Mouse (Mus musculus) embryonic stem cell, embryonic (primary cell): Measurements from ENCODE around the gene Gm20388.
"Not testable (repeated sequence)": the region's sequence is repeated elsewhere in the genome, so short reads cannot be mapped to it uniquely, and the experiment has no call there.

ENCODE experiments used
- CTCF ChIA-PET, 4 experiments: fragments of 300-600 bp in 2 of 4; fragments of 350-600 bp in 2 of 4; sonication (Branson Sonifier 250); formaldehyde crosslinking; loops; one replicate each; lab custom pipeline; 2022; ENCODE audit warnings: inconsistent platforms in 2 of 4; lab: Charles Lee
- POLR2A ChIA-PET, 4 experiments: fragments of 300-600 bp in 2 of 4; fragments of 350-600 bp in 2 of 4; sonication (Branson Sonifier 250); formaldehyde crosslinking; loops; one replicate each; lab custom pipeline; 2022; ENCODE audit warnings: antibody characterized with exemption in 4 of 4, inconsistent platforms in 1 of 4; lab: Charles Lee

Gm20388 gene

GRCm38 (mm10) chr8:123499556-123499955 is 3588.9 kb downstream of the Gm20388 start:
- POLR2A ChIA-PET: interaction anchor here in 1 of 4 experiments (1.0 to 3.2 kb wide), 3 partner anchors 10 to 22 kb away, joined by 3 to 14 read pairs (median 6); partner anchors contain the start of gene Afg3l1
- CTCF ChIA-PET: interaction anchor here in 2 of 4 experiments (1.0 to 1.2 kb wide), 2 partner anchors 15 to 16 kb away, joined by 3 to 5 read pairs; partner anchors contain the start of gene Dbndd1 (in 2 of the 2)

GRCm38 (mm10) chr8:123502192-123502591 is 3591.6 kb downstream of the Gm20388 start:
- CTCF ChIA-PET: interaction anchor here in 2 of 4 experiments (0.5 to 1.6 kb wide), 3 partner anchors 13 to 563 kb away, joined by 3 to 5 read pairs (median 4); partner anchors contain the start of gene Dbndd1 (in 2 of the 2)

GRCm38 (mm10) chr8:123503801-123504467 is 3593.3 kb downstream of the Gm20388 start:
- CTCF ChIA-PET: interaction anchor here (0.5 to 1.0 kb wide), 5 partner anchors 11 to 125 kb away, joined by 3 to 5 read pairs (median 4); partner anchors contain the start of gene Dbndd1 (in 3 of the 4)
- POLR2A ChIA-PET: interaction anchor here in 3 of 4 experiments (0.8 to 6.6 kb wide), 3 partner anchors 10 to 11 kb away, joined by 4 to 49 read pairs (median 5); partner anchors contain the start of gene Dbndd1 (in 2 of the 3)

More at GRCm38 (mm10) chr8:123502192-123502591, 3591.6 kb downstream of the Gm20388 start:
- POLR2A ChIA-PET: interaction anchor here in 2 of 4 experiments (0.6 to 6.6 kb wide), 4 partner anchors 12 to 53 kb away, joined by 3 to 49 read pairs (median 8); partner anchors contain the start of genes Dbndd1 (in 1 of the 2) and Gas8 (in 1 of the 2)

- ChIA-PET CTCF (interaction anchor here in 1 of 4 experiments (1.1 kb wide), 1 partner anchor 280 kb away, joined by 3 read pairs; no protein-coding TSS in a partner anchor), POLR2A (interaction anchor here in 1 of 4 experiments (1.7 to 6.6 kb wide), 2 partner anchors 10 to 22 kb away, joined by 5 to 49 read pairs; partner anchors contain the start of gene Dbndd1)
Observed at GRCm38 (mm10) chr8:123504591-123505195, 3594.1 kb downstream of the Gm20388 start.

GRCm38 (mm10) chr8:123505267-123505666 is 3594.6 kb downstream of the Gm20388 start:
- ChIA-PET CTCF (interaction anchor here in 3 of 4 experiments (0.5 to 1.8 kb wide), 4 partner anchors 10 to 279 kb away, joined by 3 to 7 read pairs (median 4); partner anchors contain the start of gene Dbndd1 (in 2 of the 3)), POLR2A (interaction anchor here in 1 of 4 experiments (1.4 to 6.6 kb wide), 3 partner anchors 9 to 23 kb away, joined by 4 to 49 read pairs (median 5); partner anchors contain the start of gene Dbndd1)

- ChIA-PET CTCF (interaction anchor here in 3 of 4 experiments (0.5 to 1.8 kb wide), 4 partner anchors 9 to 279 kb away, joined by 3 to 7 read pairs (median 4); partner anchors contain the start of gene Dbndd1 (in 2 of the 3)), POLR2A (interaction anchor here in 2 of 4 experiments (0.5 to 6.6 kb wide), 7 partner anchors 8 to 314 kb away, joined by 3 to 49 read pairs (median 4); partner anchors contain the start of gene Dbndd1 (in 2 of the 2))
Observed at GRCm38 (mm10) chr8:123505695-123506094, 3595.1 kb downstream of the Gm20388 start.

GRCm38 (mm10) chr8:123507153-123507552 is 3596.5 kb downstream of the Gm20388 start:
- ChIA-PET CTCF (interaction anchor here in 2 of 4 experiments (0.6 to 1.8 kb wide), 4 partner anchors 8 to 104 kb away, joined by 3 to 7 read pairs (median 3); partner anchors contain the start of gene Dbndd1 (in 1 of the 2)), POLR2A (interaction anchor here in 3 of 4 experiments (0.6 to 1.3 kb wide), 4 partner anchors 8 to 22 kb away, joined by 3 to 7 read pairs (median 5); partner anchors contain the start of gene Dbndd1 (in 1 of the 3))

GRCm38 (mm10) chr8:123510819-123511218 is 3600.2 kb downstream of the Gm20388 start:
- ChIA-PET CTCF (no interaction called here), POLR2A (no interaction called here)

GRCm38 (mm10) chr8:123514136-123514535 is 3603.5 kb downstream of the Gm20388 start:
- ChIA-PET POLR2A (interaction anchor here in 3 of 4 experiments (0.6 to 5.4 kb wide), 13 partner anchors 8 to 280 kb away, joined by 3 to 49 read pairs (median 5); no protein-coding TSS in a partner anchor), CTCF (interaction anchor here in 3 of 4 experiments (0.6 to 2.4 kb wide), 12 partner anchors 8 to 848 kb away, joined by 3 to 8 read pairs (median 4); partner anchors contain the start of gene Mc1r (in 1 of the 3))

GRCm38 (mm10) chr8:123514781-123515539 is 3604.3 kb downstream of the Gm20388 start, which contains the start of gene Dbndd1:
Gene Dbndd1 (minus strand): TSS chr8:123515463.
- CTCF ChIA-PET: interaction anchor here (0.5 to 2.4 kb wide), 31 partner anchors 9 to 1913 kb away, joined by 3 to 8 read pairs (median 4); partner anchors contain the start of genes Mc1r (in 3 of the 4) and Fanca (in 1 of the 4)

GRCm38 (mm10) chr8:123515540-123515897 is 3604.9 kb downstream of the Gm20388 start:
- ChIA-PET CTCF (interaction anchor here (0.5 to 2.4 kb wide), 20 partner anchors 9 to 409 kb away, joined by 3 to 8 read pairs (median 4); partner anchors contain the start of genes Mc1r (in 2 of the 4) and Fanca (in 1 of the 4)), POLR2A (interaction anchor here (0.7 to 5.4 kb wide), 12 partner anchors 8 to 73 kb away, joined by 3 to 49 read pairs (median 4); no protein-coding TSS in a partner anchor)

More at GRCm38 (mm10) chr8:123514781-123515539, 3604.3 kb downstream of the Gm20388 start, which contains the start of gene Dbndd1:
- POLR2A ChIA-PET: interaction anchor here (0.6 to 5.4 kb wide), 18 partner anchors 7 to 281 kb away, joined by 3 to 49 read pairs (median 4); partner anchors contain the start of gene Tcf25 (in 1 of the 4)

- ChIA-PET CTCF (interaction anchor here in 2 of 4 experiments (0.5 to 1.6 kb wide), 4 partner anchors 109 to 296 kb away, joined by 3 to 5 read pairs (median 4); partner anchors contain the start of gene Mc1r (in 1 of the 2)), POLR2A (interaction anchor here in 1 of 4 experiments (0.6 to 5.4 kb wide), 5 partner anchors 9 to 64 kb away, joined by 3 to 49 read pairs (median 5); no protein-coding TSS in a partner anchor)
Observed at GRCm38 (mm10) chr8:123516596-123516995, 3606.0 kb downstream of the Gm20388 start.

- POLR2A ChIA-PET: interaction anchor here in 3 of 4 experiments (0.6 to 1.6 kb wide), 14 partner anchors 10 to 294 kb away, joined by 3 to 9 read pairs (median 4); partner anchors contain the start of gene Afg3l1 (in 2 of the 3)
- CTCF ChIA-PET: interaction anchor here in 3 of 4 experiments (0.5 to 2.3 kb wide), 14 partner anchors 23 to 859 kb away, joined by 3 to 16 read pairs (median 3); partner anchors contain the start of gene Mc1r (in 1 of the 3)
Observed at GRCm38 (mm10) chr8:123518172-123518571, 3607.5 kb downstream of the Gm20388 start.

GRCm38 (mm10) chr8:123518667-123519066 is 3608.0 kb downstream of the Gm20388 start, which contains the start of gene Gas8:
Gene Gas8 (plus strand): TSS chr8:123518834.
- POLR2A ChIA-PET: interaction anchor here in 3 of 4 experiments (0.6 to 1.6 kb wide), 14 partner anchors 10 to 294 kb away, joined by 3 to 9 read pairs (median 4); partner anchors contain the start of gene Afg3l1 (in 2 of the 3)
- CTCF ChIA-PET: interaction anchor here in 3 of 4 experiments (0.5 to 2.3 kb wide), 13 partner anchors 24 to 860 kb away, joined by 3 to 16 read pairs (median 3); partner anchors contain the start of gene Mc1r (in 1 of the 3)

GRCm38 (mm10) chr8:123520048-123520447 is 3609.4 kb downstream of the Gm20388 start:
- CTCF ChIA-PET: interaction anchor here in 1 of 4 experiments (2.3 kb wide), 1 partner anchor 108 kb away, joined by 16 read pairs; no protein-coding TSS in a partner anchor
- POLR2A ChIA-PET: not testable (repeated sequence)
